Mouse (Mus musculus) spleen, adult 2 months (tissue): Measurements from ENCODE around the gene Prpf3. TPM values are rescaled to one million over a fixed set of nuclear protein-coding genes. Genes with fewer than 3 reads are reported as not detected.

Source experiments
- DNase-seq, 2 experiments: peaks; one replicate each; pipeline versions ENCODE4 v3.0.0 to v3.0.0-alpha.2; 2012 to 2021; ENCODE audit warnings: low spot score in 2 of 2, low read depth in 1 of 2
- H3K27ac ChIP-seq: fragments of 200-500 bp; 2 replicates; pipeline ENCODE4 v1.5.1; 2012; ENCODE audit warnings: low read length, inconsistent platforms; ENCODE audit not compliant: insufficient read depth
- H3K27me3 ChIP-seq: fragments of 200-500 bp; 2 replicates; pipeline ENCODE4 v1.6.1; 2012; ENCODE audit warnings: mild to moderate bottlenecking, moderate library complexity, low read length, inconsistent platforms; ENCODE audit not compliant: control insufficient read depth, insufficient read depth
- H3K36me3 ChIP-seq: fragments of 200-500 bp; 2 replicates; pipeline ENCODE4 v1.6.1; 2012; ENCODE audit warnings: mild to moderate bottlenecking, low read length, inconsistent platforms; ENCODE audit not compliant: control insufficient read depth, insufficient read depth
- H3K4me1 ChIP-seq: fragments of 200-500 bp; 2 replicates; pipeline ENCODE4 v1.6.1; 2011; ENCODE audit warnings: inconsistent platforms; ENCODE audit not compliant: control insufficient read depth, insufficient read depth, insufficient read length
- H3K4me3 ChIP-seq: fragments of 200-500 bp; 2 replicates; pipeline ENCODE4 v1.5.1; 2011; ENCODE audit warnings: mild to moderate bottlenecking, inconsistent platforms; ENCODE audit not compliant: insufficient read depth, insufficient read length; ENCODE audit errors: extremely low read depth
- CTCF ChIP-seq: fragments of 200-500 bp; IDR thresholded peaks from 2 replicates; pipeline ENCODE4 v1.5.1; 2011; ENCODE audit warnings: mild to moderate bottlenecking, inconsistent platforms; ENCODE audit not compliant: insufficient read depth, insufficient read length, insufficient replicate concordance; ENCODE audit errors: extremely low read depth
- POLR2A ChIP-seq: fragments of 200-500 bp; IDR thresholded peaks from 2 replicates; pipeline ENCODE4 v1.6.1; 2011; ENCODE audit warnings: low read depth, low read length, inconsistent platforms
- WGBS: fragments of 180-500 bp; shearing (Covaris S2); methylation state at CpG from one replicate; pipeline ENCODE4 v1.1.7; 2018; 5-methylcytosine and 5-hydroxymethylcytosine counted together
- polyA plus RNA-seq: library from polyadenylated mRNA; depleted of rRNA; stranded (reverse); fragments of >200 nt; gene quantifications from 2 replicates; pipeline ENCODE4 v1.2.3, GENCODE M21; 2012

The Prpf3 gene
- polyA plus RNA-seq, 1 experiment = 12.1 TPM

DNA sequence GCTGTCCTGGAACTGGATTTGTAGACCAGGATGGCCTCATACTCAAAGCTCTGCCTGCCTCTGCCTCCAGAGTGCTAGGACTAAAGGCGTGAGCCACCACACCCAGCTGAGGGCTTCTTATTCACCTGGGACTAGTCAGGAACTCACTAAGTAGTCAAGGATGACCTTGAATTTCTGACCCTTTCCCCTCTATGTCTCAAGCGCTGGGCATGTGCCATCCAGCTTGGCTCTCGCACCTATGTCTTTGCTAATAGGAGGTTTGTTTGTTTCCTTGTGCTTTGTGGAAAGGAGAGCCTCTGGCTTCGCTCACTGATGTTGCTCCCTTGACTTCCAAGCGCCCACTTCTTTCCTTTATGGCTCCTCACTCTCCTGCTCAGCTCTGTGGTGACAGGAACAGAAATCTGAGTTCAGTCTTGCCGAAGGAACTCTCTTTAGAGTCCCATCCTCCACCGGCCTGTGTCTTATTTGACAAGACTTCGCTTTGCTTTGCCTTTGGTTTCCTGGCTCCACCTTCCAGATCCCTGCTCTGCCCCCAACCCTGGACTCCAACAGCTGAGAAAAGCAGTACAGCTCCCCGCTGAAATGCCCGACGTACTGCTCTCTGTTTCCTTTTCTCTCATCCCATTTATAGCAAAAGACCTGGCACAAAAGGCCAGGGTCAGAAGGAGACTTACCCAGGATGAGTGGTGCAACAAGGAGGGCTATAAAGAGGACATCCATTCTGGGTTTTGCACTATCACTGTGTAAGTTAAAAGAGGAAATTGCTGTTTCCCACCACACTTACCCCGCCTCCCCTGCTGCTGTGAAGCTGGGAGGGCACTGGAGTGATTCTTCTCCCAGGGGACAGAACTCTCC is 35.8 kb upstream of the Prpf3 start, which contains the start of gene BC028528:
TSS of gene BC028528 (minus strand) at position 795 of the 855 bp plus-strand sequence.
- DNase-seq = peak; percentile 73
- peaks cover 7% of the 10 kb centered on the region for H3K36me3 ChIP-seq
- no peaks in the 10 kb centered on the region for H3K27me3 ChIP-seq
- 10% methylated on average over 12 of the region's 12 CpGs for WGBS
- peak within 1 kb of the TSS; percentile 88 for H3K27ac ChIP-seq
- H3K4me3 ChIP-seq = peak within 1 kb of the TSS; percentile 62
- peaks cover 14% of the 10 kb centered on the region; the same call in 1 of the 2 replicates for H3K4me1 ChIP-seq
- TF ChIP-seq CTCF = no peak

- Histone ChIP-seq H3K27me3 (no peaks in the 10 kb centered on the region), H3K4me3 (no peak overlapping the region), H3K4me1 (peaks cover 14% of the 10 kb centered on the region; the same call in 1 of the 2 replicates), H3K36me3 (peaks cover 7% of the 10 kb centered on the region), H3K27ac (no peak overlapping the region)
- 72% methylated on average over 3 of the region's 3 CpGs for WGBS
- TF ChIP-seq CTCF (no peak), POLR2A (no peak)
- no peak for DNase-seq
These were observed 34.0 kb upstream of the Prpf3 start for GRCm38 (mm10) chr3:95889664-95890063.

GRCm38 (mm10) chr3:95887596-95887995 is 31.9 kb upstream of the Prpf3 start:
- Histone ChIP-seq H3K4me3 (no peak overlapping the region), H3K27me3 (no peaks in the 10 kb centered on the region), H3K4me1 (peaks cover 18% of the 10 kb centered on the region), H3K36me3 (peaks cover 7% of the 10 kb centered on the region), H3K27ac (no peak overlapping the region)
- no peak for TF ChIP-seq POLR2A
- TF ChIP-seq CTCF = no peak
- 89% methylated on average over 4 of the region's 4 CpGs for WGBS
- DNase-seq = no peak

DNA sequence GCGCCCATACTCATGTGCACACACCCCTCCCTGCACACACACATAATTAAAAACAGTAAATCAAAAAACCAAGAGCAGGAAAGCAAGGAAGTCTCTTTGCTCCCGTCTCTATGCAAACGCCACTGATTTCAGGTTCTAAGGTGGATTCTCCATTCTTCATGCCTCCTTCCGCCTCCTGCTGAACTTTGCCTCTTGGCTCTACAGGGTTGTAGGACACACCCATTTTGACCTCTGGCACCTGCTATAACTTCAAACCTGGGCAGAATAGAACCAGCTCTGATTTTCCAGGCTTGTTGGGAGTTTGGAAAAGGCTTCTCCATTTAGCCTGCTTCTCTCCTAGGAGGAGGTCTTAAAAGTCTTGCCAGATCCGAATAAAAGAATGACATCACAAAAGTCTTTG is 28.7 kb upstream of the Prpf3 start:
- Histone ChIP-seq H3K36me3 (peaks cover 7% of the 10 kb centered on the region), H3K4me3 (no peak overlapping the region), H3K4me1 (peaks cover 8% of the 10 kb centered on the region), H3K27ac (no peak overlapping the region), H3K27me3 (no peaks in the 10 kb centered on the region)
- TF ChIP-seq CTCF (no peak), POLR2A (no peak)
- DNase-seq = no peak
- WGBS = 90% methylated on average over 5 of the region's 5 CpGs

- TF ChIP-seq CTCF (peak; percentile 50; the same call in 1 of the 2 replicates), POLR2A (no peak)
- Histone ChIP-seq H3K27ac (peak overlapping the region; percentile 44), H3K27me3 (no peaks in the 10 kb centered on the region), H3K4me1 (peaks cover 8% of the 10 kb centered on the region), H3K36me3 (peaks cover 3% of the 10 kb centered on the region), H3K4me3 (peak overlapping the region; percentile 58)
- 1% methylated on average over 24 of the region's 24 CpGs for WGBS
- peak; percentile 57 to 71 for DNase-seq
These were observed 27.2 kb upstream of the Prpf3 start for GRCm38 (mm10) chr3:95882816-95883425.

DNA sequence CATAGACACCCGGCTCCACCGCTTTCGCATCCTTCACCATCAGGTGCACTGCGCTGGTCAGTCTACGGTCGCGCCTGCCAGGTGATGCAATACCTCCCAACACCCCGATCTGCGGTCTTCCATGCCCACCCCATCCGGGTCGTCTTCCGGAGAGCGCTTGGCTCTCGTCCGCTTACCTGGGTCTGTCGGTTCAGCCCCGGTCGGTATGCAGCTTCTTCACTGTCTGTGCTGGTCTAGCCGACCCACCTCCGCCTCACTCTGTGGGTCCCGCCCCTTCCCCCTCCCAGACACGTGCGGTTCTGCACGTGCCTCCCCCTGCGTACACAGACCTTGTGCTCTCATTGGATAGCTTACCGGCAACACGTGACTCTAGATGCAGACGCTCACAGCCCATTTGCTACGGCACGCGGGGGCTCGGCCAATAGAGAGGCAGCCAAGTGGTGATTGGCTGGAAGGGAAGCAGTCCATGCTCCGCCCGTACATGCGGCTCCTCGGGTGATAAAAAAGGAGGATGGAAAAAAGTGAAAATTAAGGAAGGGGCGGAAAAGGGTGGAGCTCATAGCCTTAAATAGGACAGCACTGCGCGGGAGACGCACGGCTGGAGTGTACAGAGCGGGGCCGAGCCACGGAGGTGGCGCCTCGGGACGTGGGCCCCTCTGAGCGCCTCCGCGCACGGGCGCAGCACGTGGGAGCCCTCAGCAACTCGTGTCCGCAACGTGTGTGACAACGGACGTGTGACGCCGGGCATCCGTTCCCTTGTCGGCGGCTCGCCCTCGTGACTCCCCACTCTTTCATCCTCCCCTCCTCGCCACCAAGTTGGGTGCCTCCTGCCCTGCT is 26.5 kb upstream of the Prpf3 start, which contains the start of gene Ciart:
TSS of gene Ciart (minus strand) at position 273 of the 837 bp plus-strand sequence.
- peak; percentile 87 to 94 for DNase-seq
- peaks cover 8% of the 10 kb centered on the region for H3K4me1 ChIP-seq
- H3K36me3 ChIP-seq = peaks cover 2% of the 10 kb centered on the region; the same call in 1 of the 2 replicates
- under 1% methylated on average over 66 of the region's 66 CpGs for WGBS
- H3K27ac ChIP-seq = peak within 1 kb of the TSS; percentile 44
- TF ChIP-seq CTCF = no peak
- no peak for TF ChIP-seq POLR2A
- no peaks in the 10 kb centered on the region for H3K27me3 ChIP-seq
- peak within 1 kb of the TSS; percentile 58 for H3K4me3 ChIP-seq
